Mouse (Mus musculus): Measurements from ENCODE around the gene Bola1. TPM values are rescaled to one million over a fixed set of nuclear protein-coding genes. Genes with fewer than 3 reads are reported as not detected.

Gene Bola1
- polyA plus RNA-seq, 1 experiment from 2014 or later, result 56.4 TPM

DNA sequence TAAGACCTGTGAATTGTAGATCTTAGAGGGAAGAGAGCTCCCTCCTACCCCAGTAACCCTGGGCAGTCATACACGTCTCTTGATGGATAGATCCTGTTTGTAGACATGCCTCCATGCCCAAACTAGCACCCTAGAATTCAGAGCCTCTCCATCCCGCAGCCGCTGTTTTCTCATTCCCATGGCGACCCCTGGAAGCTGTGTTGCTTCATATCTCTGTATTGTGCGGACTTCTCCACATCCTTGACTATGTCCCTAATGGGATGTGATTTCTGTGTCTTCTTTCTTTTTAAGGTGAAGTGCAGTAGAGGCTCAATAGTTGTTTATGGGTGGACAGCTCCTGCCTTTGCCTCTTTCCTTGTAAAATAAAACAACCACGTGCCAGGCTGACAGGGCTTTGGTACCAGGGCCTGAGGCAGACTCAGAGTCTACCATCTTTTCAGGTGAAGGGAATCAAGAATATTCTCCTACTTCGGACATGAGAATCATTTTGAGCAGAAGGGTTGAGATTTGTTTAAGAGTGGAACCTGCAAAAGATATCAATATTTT, 45.0 kb upstream of the Bola1 start:
- H3K4me2 ChIP-seq (replicated peaks; ENCODE audit: low read depth), result peak overlapping the region; percentile 85
- H3K9ac ChIP-seq (ENCODE audit: low read depth, low read length), result 0 out of 2 replicates have a peak overlapping the region, but pooled peaks have one; percentile 72
- peak overlapping the region; percentile 94; the same call in 1 of the 2 replicates for H3K27ac ChIP-seq (ENCODE audit: low read depth, low read length)
- ATAC-seq, result no peak
- H3K9me3 ChIP-seq (ENCODE audit: control insufficient read depth), result no peaks in the 10 kb centered on the region
- H3K4me1 ChIP-seq (replicated peaks; ENCODE audit: control insufficient read depth, insufficient read depth, low read length), result no peaks in the 10 kb centered on the region
- H3K4me3 ChIP-seq (ENCODE audit: low read depth, low read length), result no peak overlapping the region
- 70% methylated on average over 7 of the region's 7 CpGs for WGBS
- H3K36me3 ChIP-seq (ENCODE audit: control insufficient read depth, insufficient read depth), result no peaks in the 10 kb centered on the region
- TF ChIP-seq CTCF (IDR thresholded peaks at IDR 0.05; ENCODE audit: low read depth), result no peak
- H3K27me3 ChIP-seq (replicated peaks; ENCODE audit: control insufficient read depth, insufficient read depth, low read length), result no peaks in the 10 kb centered on the region

DNA sequence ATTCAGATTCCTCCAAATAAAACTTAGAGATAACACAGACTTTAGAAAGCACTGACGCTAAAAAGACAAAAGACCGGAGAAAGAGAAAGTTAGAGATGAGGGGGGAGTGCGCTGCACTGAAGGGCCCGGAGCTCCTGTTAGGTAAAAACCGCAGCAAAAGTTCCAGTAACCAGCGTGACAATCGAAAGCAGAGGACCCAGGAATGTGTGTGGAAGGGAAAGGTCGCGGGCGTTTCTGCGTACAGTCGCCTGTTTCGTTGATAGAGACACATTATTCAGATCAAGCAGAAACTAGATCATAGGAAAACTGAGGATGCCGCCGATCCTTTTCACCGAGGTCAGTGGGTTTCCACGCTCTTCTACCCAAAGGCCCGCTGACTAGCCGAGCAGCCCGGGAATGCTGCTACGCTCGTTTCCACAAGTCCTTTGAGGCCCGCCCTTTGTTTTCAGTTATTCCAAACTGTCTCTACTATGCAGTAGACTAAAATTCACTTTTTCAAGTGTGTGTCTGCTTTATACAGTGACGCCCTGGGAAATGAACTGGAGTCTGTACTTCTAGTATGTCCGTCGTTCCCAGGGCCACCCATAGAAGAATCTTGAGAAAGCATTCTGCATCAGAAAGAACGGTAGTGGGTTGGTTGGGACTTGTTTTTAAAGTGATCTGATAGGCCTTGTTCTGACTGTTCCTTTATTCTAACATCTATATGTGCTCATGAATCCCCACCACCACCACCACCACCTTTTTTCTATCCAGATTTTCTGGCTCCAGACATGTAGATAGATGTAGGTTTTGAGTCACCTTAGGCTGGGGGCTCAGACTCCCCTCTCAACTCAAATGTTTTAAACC, 44.3 kb upstream of the Bola1 start:
- Histone ChIP-seq H3K9me3 (ENCODE audit: control insufficient read depth) (no peaks in the 10 kb centered on the region), H3K27ac (ENCODE audit: low read depth, low read length) (peak overlapping the region; percentile 94), H3K4me3 (ENCODE audit: low read depth, low read length) (peak overlapping the region; percentile 62), H3K4me2 (replicated peaks; ENCODE audit: low read depth) (peak overlapping the region; percentile 85), H3K9ac (ENCODE audit: low read depth, low read length) (peak overlapping the region; percentile 72), H3K36me3 (ENCODE audit: control insufficient read depth, insufficient read depth) (no peaks in the 10 kb centered on the region), H3K27me3 (replicated peaks; ENCODE audit: control insufficient read depth, insufficient read depth, low read length) (no peaks in the 10 kb centered on the region), H3K4me1 (replicated peaks; ENCODE audit: control insufficient read depth, insufficient read depth, low read length) (no peaks in the 10 kb centered on the region)
- no peak for TF ChIP-seq CTCF (IDR thresholded peaks at IDR 0.05; ENCODE audit: low read depth)
- WGBS, result 4% methylated on average over 27 of the region's 27 CpGs
- peak; percentile 45 for ATAC-seq

DNA sequence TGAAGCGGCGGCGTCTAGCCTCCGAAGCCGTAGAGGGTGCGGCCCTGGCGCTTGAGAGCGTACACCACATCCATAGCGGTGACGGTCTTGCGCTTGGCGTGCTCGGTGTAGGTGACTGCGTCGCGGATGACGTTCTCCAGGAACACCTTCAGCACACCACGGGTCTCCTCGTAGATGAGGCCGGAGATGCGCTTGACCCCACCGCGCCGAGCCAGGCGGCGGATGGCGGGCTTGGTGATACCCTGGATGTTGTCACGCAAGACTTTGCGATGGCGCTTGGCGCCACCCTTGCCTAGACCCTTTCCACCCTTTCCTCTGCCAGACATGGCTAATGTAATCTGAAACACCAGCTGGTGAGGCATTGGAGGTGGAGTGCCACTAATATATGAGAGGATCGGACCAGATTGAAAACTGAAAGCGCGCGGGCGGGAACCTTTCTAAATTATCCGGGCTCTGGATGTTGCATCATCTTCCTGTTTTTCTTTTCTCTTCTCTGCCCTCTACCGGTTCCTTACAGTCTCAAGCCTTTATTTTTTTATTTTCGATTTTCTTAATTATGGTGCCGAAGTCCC, 43.6 kb upstream of the Bola1 start, which contains the start of gene Hist2h4:
Hist2h4 (minus strand) TSS at position 333 of the 572 bp plus-strand sequence.
- Histone ChIP-seq H3K27ac (ENCODE audit: low read depth, low read length) (peak within 1 kb of the TSS; percentile 94), H3K4me3 (ENCODE audit: low read depth, low read length) (peak within 1 kb of the TSS; percentile 62), H3K4me2 (replicated peaks; ENCODE audit: low read depth) (peak within 1 kb of the TSS; percentile 85), H3K9ac (ENCODE audit: low read depth, low read length) (peak within 1 kb of the TSS; percentile 72), H3K36me3 (ENCODE audit: control insufficient read depth, insufficient read depth) (no peaks in the 10 kb centered on the region), H3K9me3 (ENCODE audit: control insufficient read depth) (no peaks in the 10 kb centered on the region), H3K27me3 (replicated peaks; ENCODE audit: control insufficient read depth, insufficient read depth, low read length) (no peaks in the 10 kb centered on the region), H3K4me1 (replicated peaks; ENCODE audit: control insufficient read depth, insufficient read depth, low read length) (no peaks in the 10 kb centered on the region)
- WGBS, result under 1% methylated on average over 40 of the region's 40 CpGs
- TF ChIP-seq CTCF (IDR thresholded peaks at IDR 0.05; ENCODE audit: low read depth), result peak; percentile 69
- peak; percentile 83 for ATAC-seq

GRCm38 (mm10) chr3:96262216-96262875, 42.8 kb upstream of the Bola1 start:
- Histone ChIP-seq H3K4me3 (ENCODE audit: low read depth, low read length) (peak overlapping the region; percentile 62), H3K9me3 (ENCODE audit: control insufficient read depth) (no peaks in the 10 kb centered on the region), H3K36me3 (ENCODE audit: control insufficient read depth, insufficient read depth) (no peaks in the 10 kb centered on the region), H3K4me2 (replicated peaks; ENCODE audit: low read depth) (peak overlapping the region; percentile 85), H3K27ac (ENCODE audit: low read depth, low read length) (peak overlapping the region; percentile 94), H3K9ac (ENCODE audit: low read depth, low read length) (peak overlapping the region; percentile 72), H3K27me3 (replicated peaks; ENCODE audit: control insufficient read depth, insufficient read depth, low read length) (no peaks in the 10 kb centered on the region), H3K4me1 (replicated peaks; ENCODE audit: control insufficient read depth, insufficient read depth, low read length) (no peaks in the 10 kb centered on the region)
- TF ChIP-seq CTCF (IDR thresholded peaks at IDR 0.05; ENCODE audit: low read depth), result no peak
- peak; percentile 42; the same call in 1 of the 2 replicates for ATAC-seq
- WGBS, result under 1% methylated on average over 19 of the region's 19 CpGs

DNA sequence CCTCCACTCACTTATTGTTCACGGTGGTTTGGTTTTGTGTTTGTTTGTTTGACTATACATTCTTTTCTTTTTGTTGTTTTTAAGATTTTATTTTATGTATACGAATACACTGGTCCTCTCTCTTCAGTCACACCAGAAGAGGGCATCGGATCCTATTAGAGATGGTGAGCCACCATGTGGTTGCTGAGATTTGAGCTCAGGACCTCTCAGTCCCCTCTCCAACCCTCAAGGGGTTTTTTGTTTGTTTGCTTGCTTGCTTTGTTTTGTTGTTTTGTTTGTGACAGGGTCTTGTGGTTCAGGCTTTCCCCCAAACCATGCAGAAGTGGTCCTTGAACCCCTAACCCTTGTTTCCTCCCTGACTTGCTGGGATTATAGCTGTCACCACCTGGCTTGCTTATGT, 42.1 kb upstream of the Bola1 start:
- H3K9me3 ChIP-seq (ENCODE audit: control insufficient read depth), result no peaks in the 10 kb centered on the region
- WGBS, result 60% methylated on average over 3 of the region's 3 CpGs

GRCm38 (mm10) chr3:96260220-96260619, 40.7 kb upstream of the Bola1 start:
- Histone ChIP-seq H3K4me2 (replicated peaks; ENCODE audit: low read depth) (no peak overlapping the region), H3K9ac (ENCODE audit: low read depth, low read length) (no peak overlapping the region), H3K27ac (ENCODE audit: low read depth, low read length) (no peak overlapping the region), H3K9me3 (ENCODE audit: control insufficient read depth) (no peaks in the 10 kb centered on the region), H3K4me1 (replicated peaks; ENCODE audit: control insufficient read depth, insufficient read depth, low read length) (no peaks in the 10 kb centered on the region), H3K36me3 (ENCODE audit: control insufficient read depth, insufficient read depth) (no peaks in the 10 kb centered on the region), H3K4me3 (ENCODE audit: low read depth, low read length) (no peak overlapping the region), H3K27me3 (replicated peaks; ENCODE audit: control insufficient read depth, insufficient read depth, low read length) (no peaks in the 10 kb centered on the region)
- 95% methylated on average over 5 of the region's 5 CpGs for WGBS
- no peak for TF ChIP-seq CTCF (IDR thresholded peaks at IDR 0.05; ENCODE audit: low read depth)
- no peak for ATAC-seq

More for the DNA sequence above, 42.1 kb upstream of the Bola1 start:
- ATAC-seq, result no peak
- Histone ChIP-seq H3K4me2 (replicated peaks; ENCODE audit: low read depth) (peak overlapping the region; percentile 85), H3K27ac (ENCODE audit: low read depth, low read length) (no peak overlapping the region), H3K27me3 (replicated peaks; ENCODE audit: control insufficient read depth, insufficient read depth, low read length) (no peaks in the 10 kb centered on the region), H3K9ac (ENCODE audit: low read depth, low read length) (no peak overlapping the region), H3K36me3 (ENCODE audit: control insufficient read depth, insufficient read depth) (no peaks in the 10 kb centered on the region), H3K4me1 (replicated peaks; ENCODE audit: control insufficient read depth, insufficient read depth, low read length) (no peaks in the 10 kb centered on the region), H3K4me3 (ENCODE audit: low read depth, low read length) (no peak overlapping the region)
- TF ChIP-seq CTCF (IDR thresholded peaks at IDR 0.05; ENCODE audit: low read depth), result no peak

Data from intestine, postnatal 0 days (tissue).